Mouse (Mus musculus) heart, adult 11 months (tissue): ENCODE results near the gene Dlg2.

ENCODE experiments used
- DNase-seq: peaks from one replicate; pipeline ENCODE4 v3.0.0; 2022

The Dlg2 gene

GRCm38 (mm10) chr7:91456796-91457195, 980.3 kb downstream of the Dlg2 start:
- no peak for DNase-seq

- no peak for DNase-seq
These were observed 980.7 kb downstream of the Dlg2 start for GRCm38 (mm10) chr7:91457207-91457606.

GRCm38 (mm10) chr7:91461352-91461751, 984.9 kb downstream of the Dlg2 start:
- DNase-seq: no peak

GRCm38 (mm10) chr7:91463256-91463655, 986.8 kb downstream of the Dlg2 start:
- no peak for DNase-seq

- no peak for DNase-seq
These were observed 990.6 kb downstream of the Dlg2 start for GRCm38 (mm10) chr7:91467061-91467460.

GRCm38 (mm10) chr7:91479145-91479544, 1002.7 kb downstream of the Dlg2 start:
- no peak for DNase-seq

- DNase-seq: no peak
These were observed 1005.2 kb downstream of the Dlg2 start for GRCm38 (mm10) chr7:91481574-91482197.

GRCm38 (mm10) chr7:91493234-91493633, 1016.8 kb downstream of the Dlg2 start:
- DNase-seq: no peak

GRCm38 (mm10) chr7:91495526-91495925, 1019.1 kb downstream of the Dlg2 start:
- no peak for DNase-seq

- DNase-seq: no peak
These were observed 1034.6 kb downstream of the Dlg2 start for GRCm38 (mm10) chr7:91511119-91511518.

GRCm38 (mm10) chr7:91514445-91514844, 1038.0 kb downstream of the Dlg2 start:
- no peak for DNase-seq

- no peak for DNase-seq
These were observed 1039.8 kb downstream of the Dlg2 start for GRCm38 (mm10) chr7:91516225-91516624.

- DNase-seq: no peak
These were observed 1049.4 kb downstream of the Dlg2 start for GRCm38 (mm10) chr7:91525859-91526258.

- DNase-seq: peak; percentile 72
These were observed 1066.3 kb downstream of the Dlg2 start for GRCm38 (mm10) chr7:91542597-91543285.

GRCm38 (mm10) chr7:91543286-91543650, 1066.8 kb downstream of the Dlg2 start:
- no peak for DNase-seq

GRCm38 (mm10) chr7:91544600-91544999, 1068.1 kb downstream of the Dlg2 start:
- DNase-seq: no peak

- no peak for DNase-seq
These were observed 1072.3 kb downstream of the Dlg2 start for GRCm38 (mm10) chr7:91548796-91549195.

GRCm38 (mm10) chr7:91557582-91557981, 1081.1 kb downstream of the Dlg2 start:
- no peak for DNase-seq

GRCm38 (mm10) chr7:91567423-91567822, 1091.0 kb downstream of the Dlg2 start:
- no peak for DNase-seq

GRCm38 (mm10) chr7:91570969-91571368, 1094.5 kb downstream of the Dlg2 start:
- DNase-seq: no peak

- no peak for DNase-seq
These were observed 1096.2 kb downstream of the Dlg2 start for GRCm38 (mm10) chr7:91572666-91573065.

- DNase-seq: no peak
These were observed 1096.8 kb downstream of the Dlg2 start for GRCm38 (mm10) chr7:91573321-91573720.

- DNase-seq: no peak
These were observed 1099.7 kb downstream of the Dlg2 start for GRCm38 (mm10) chr7:91576216-91576615.

- no peak for DNase-seq
These were observed 1105.7 kb downstream of the Dlg2 start for GRCm38 (mm10) chr7:91582203-91582602.

GRCm38 (mm10) chr7:91583566-91583965, 1107.1 kb downstream of the Dlg2 start:
- DNase-seq: no peak
